Mouse (Mus musculus) embryonic facial prominence, embryonic 10.5 days (tissue): ENCODE data around the gene Agps. TPM values are rescaled to one million over a fixed set of nuclear protein-coding genes. Genes with fewer than 3 reads are reported as not detected.
"Not testable (repeated sequence)": the region's sequence is repeated elsewhere in the genome, so short reads cannot be mapped to it uniquely, and the experiment has no call there.

Source experiments
- DNase-seq: peaks from one replicate; pipeline ENCODE4 v3.0.0-alpha.2; 2017; ENCODE audit warnings: low spot score
- H3K27ac ChIP-seq: fragments of 300-500 bp; sonication (generic); replicated peaks from 2 replicates; pipeline ENCODE4 v1.5.1; 2016; ENCODE audit warnings: mild to moderate bottlenecking
- H3K27me3 ChIP-seq: fragments of 300-500 bp; sonication (generic); replicated peaks from 2 replicates; pipeline ENCODE4 v1.6.1; 2016; ENCODE audit warnings: low read depth, mild to moderate bottlenecking; ENCODE audit not compliant: poor library complexity, severe bottlenecking
- H3K36me3 ChIP-seq: fragments of 300-500 bp; sonication (generic); replicated peaks from 2 replicates; pipeline ENCODE4 v1.6.1; 2016; ENCODE audit warnings: mild to moderate bottlenecking, moderate library complexity
- H3K4me1 ChIP-seq: fragments of 300-500 bp; sonication (generic); 2 replicates; pipeline ENCODE4 v1.6.1; 2016
- H3K4me3 ChIP-seq: fragments of 300-500 bp; sonication (generic); 2 replicates; pipeline ENCODE4 v1.5.1; 2016; ENCODE audit warnings: mild to moderate bottlenecking, moderate library complexity
- H3K9me3 ChIP-seq: fragments of 300-500 bp; sonication (generic); 2 replicates; pipeline ENCODE4 v1.6.1; 2016; ENCODE audit warnings: mild to moderate bottlenecking
- WGBS: fragments of 180-500 bp; shearing (Covaris S2); methylation state at CpG from one replicate; pipeline ENCODE4 v1.1.7; 2016; 5-methylcytosine and 5-hydroxymethylcytosine counted together
- polyA plus RNA-seq: library from polyadenylated mRNA; unstranded; fragments of >200 nt; fragmentation: Nextera tagmentation; extraction: Ambion mirVana; gene quantifications from 2 replicates; pipeline ENCODE4 v1.2.1, GENCODE M21; 2016

Gene Agps
- polyA plus RNA-seq, 1 experiment from 2014 or later, result 48.7 TPM

DNA sequence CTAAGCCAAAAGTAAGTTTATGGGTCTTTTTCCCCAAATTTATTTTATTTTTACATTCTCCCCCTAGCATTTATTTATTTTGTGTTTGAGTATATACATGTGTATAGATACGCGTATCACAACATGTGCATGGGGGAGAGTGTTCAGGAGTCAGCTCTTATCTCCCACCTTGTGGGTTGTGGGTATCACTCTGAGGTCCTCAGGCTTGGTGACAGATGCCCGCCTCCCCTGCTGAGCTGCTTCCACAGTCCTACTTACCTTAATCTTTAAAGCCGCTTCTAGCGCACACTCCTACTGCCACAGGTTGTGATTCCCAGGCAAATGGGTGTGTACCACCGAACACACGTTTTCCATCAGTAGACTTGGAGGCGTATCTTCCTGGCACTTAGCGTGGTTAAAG, 69.9 kb downstream of the Agps start:
- no peak for DNase-seq
- peaks cover 6% of the 10 kb centered on the region; the same call in 1 of the 2 replicates for H3K9me3 ChIP-seq
- H3K27me3 ChIP-seq, result no peaks in the 10 kb centered on the region
- no peak overlapping the region for H3K4me3 ChIP-seq
- no peaks in the 10 kb centered on the region for H3K4me1 ChIP-seq
- no peak overlapping the region for H3K27ac ChIP-seq
- WGBS, result 88% methylated on average over 9 of the region's 9 CpGs
- H3K36me3 ChIP-seq, result peaks cover 42% of the 10 kb centered on the region

DNA sequence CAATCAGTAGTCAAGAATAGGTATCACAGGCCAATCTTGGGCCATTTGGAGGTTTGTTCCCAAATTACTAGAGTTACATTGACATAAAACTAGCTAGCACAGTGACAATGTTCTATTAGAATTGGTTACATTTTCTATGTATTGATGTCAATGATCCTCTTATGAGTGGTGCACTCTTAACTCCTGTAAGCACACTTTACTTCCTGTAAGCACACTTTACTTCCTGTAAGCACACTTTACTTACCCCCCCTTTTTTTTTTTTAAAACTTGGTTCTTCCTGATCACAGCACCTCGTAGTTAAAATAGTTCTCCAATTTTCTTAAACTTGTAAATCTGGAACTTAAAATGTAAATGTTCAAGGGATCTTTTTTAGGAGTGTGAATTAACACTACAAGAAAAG, 75.2 kb downstream of the Agps start:
- Histone ChIP-seq H3K4me3 (no peak overlapping the region), H3K9me3 (no peaks in the 10 kb centered on the region), H3K4me1 (no peaks in the 10 kb centered on the region), H3K27me3 (no peaks in the 10 kb centered on the region), H3K36me3 (peaks cover 59% of the 10 kb centered on the region), H3K27ac (no peak overlapping the region)
- 99% methylated on average over 1 of the region's 1 CpGs for WGBS
- no peak for DNase-seq

DNA sequence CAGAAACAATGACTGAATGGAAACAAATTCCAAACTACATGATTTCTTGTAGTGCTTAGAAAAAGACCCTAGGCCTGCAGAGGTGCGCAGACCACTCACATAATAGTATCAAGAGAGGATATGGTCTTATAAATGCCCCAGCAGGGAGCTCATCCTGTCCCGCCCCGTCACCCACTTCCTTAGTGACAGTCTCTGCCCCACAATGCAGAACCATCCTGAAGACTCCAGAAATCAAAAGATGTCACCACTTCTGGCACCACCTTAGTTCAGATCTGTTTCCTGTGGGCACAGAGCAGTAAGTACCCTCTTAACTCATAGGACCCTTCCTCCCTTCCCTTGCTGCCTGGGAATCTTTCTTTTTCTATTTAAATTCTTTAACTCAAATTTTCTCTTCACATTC, 83.1 kb downstream of the Agps start:
- Histone ChIP-seq H3K9me3 (no peaks in the 10 kb centered on the region), H3K4me3 (no peak overlapping the region), H3K4me1 (no peaks in the 10 kb centered on the region), H3K36me3 (peaks cover 42% of the 10 kb centered on the region), H3K27me3 (no peaks in the 10 kb centered on the region), H3K27ac (no peak overlapping the region)
- WGBS, result 94% methylated on average over 3 of the region's 3 CpGs
- DNase-seq, result no peak

DNA sequence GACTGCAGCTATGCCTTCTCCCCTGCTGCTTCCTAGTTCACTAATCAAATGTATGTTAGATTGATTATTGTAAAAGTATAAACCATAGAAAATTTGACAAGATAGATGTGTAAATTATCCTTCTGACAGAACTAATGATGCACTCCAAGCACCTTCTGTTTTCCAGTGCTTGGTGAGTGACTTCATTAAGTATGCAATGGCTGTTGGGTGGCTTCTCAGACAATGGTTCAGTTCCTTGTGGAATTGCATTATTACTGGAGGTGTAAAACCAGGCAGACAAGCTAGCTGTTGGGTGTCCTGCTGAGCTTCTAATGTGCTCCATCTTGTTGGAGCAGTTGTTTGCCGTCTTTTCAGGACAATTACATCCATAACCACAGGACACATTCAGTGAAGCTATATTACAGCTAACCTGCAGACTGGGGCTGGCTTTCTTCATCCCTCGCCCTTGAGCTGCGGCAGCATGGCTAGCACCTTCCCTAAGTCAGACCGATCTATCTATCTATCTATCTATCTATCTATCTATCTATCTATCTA, 91.9 kb downstream of the Agps start:
- no peaks in the 10 kb centered on the region for H3K9me3 ChIP-seq
- H3K27me3 ChIP-seq, result no peaks in the 10 kb centered on the region
- no peak overlapping the region for H3K27ac ChIP-seq
- H3K36me3 ChIP-seq, result peaks cover 19% of the 10 kb centered on the region
- no peak for DNase-seq
- no peak overlapping the region for H3K4me3 ChIP-seq
- no peaks in the 10 kb centered on the region for H3K4me1 ChIP-seq
- 87% methylated on average over 4 of the region's 4 CpGs for WGBS

DNA sequence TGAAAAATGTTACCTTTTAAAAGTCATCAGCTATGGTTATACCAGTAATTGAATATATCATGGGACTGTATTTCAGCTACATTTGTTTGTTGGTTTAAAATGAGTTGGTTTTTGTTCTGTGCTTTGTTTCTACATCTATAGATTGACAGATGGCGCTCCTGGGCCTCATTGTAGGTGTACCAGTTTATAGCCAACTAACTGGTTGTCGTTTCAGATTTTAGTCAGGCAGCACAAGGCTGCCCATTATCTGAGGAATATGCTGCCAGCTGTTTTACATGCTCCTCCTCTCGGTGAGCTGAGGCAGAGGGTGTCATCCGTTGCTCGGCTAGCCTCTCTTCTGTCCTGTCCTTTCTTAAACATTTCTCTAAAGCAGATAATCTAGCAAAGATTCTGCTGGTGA, 94.1 kb downstream of the Agps start:
- Histone ChIP-seq H3K27ac (no peak overlapping the region), H3K9me3 (no peaks in the 10 kb centered on the region), H3K4me3 (no peak overlapping the region), H3K36me3 (peaks cover 30% of the 10 kb centered on the region), H3K4me1 (no peaks in the 10 kb centered on the region), H3K27me3 (no peaks in the 10 kb centered on the region)
- DNase-seq, result no peak
- WGBS, result 88% methylated on average over 5 of the region's 5 CpGs

DNA sequence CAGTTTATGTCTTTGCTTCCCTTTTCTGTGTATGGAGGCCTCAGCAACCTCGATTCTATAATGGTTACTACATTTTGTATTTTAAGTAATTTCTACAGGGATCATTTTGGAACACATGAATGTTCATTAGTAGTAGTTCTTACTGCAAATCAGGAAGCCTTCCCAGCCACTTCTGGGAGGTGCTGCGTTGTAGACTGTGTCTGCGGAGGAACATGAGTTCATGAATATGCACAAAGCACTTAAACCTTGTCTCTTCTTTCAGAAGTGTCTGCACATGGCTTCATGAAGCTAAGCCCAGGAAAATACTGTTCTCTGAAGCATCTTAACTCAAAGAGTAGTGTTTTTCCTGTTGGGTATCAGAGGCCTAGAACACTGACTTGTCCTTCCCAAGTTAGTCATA, 96.0 kb downstream of the Agps start:
- Histone ChIP-seq H3K27ac (no peak overlapping the region), H3K4me1 (peaks cover 8% of the 10 kb centered on the region), H3K36me3 (peaks cover 33% of the 10 kb centered on the region), H3K4me3 (no peak overlapping the region), H3K9me3 (no peaks in the 10 kb centered on the region), H3K27me3 (no peaks in the 10 kb centered on the region)
- no peak for DNase-seq
- WGBS, result 93% methylated on average over 3 of the region's 3 CpGs

DNA sequence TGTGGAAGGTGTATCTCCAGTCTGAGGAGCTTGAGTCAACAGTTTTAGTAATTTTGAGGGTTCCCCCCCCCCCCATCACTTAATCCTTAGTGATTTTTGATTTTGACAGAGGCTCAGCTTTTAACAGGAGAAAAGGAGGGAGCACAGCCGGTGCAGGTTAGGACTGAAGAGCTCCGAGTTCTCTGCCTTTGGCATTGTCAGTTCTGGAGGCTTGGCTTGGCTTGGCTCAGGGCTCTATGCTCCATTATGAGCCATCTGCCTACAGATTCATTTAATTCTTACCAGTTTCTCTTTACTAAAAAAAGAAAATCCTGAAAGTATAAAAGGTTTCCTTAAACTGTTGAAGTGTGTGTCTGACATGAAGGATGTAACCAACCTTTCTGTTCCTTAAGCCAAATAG, 97.2 kb downstream of the Agps start:
- H3K27ac ChIP-seq, result no peak overlapping the region
- H3K27me3 ChIP-seq, result no peaks in the 10 kb centered on the region
- no peaks in the 10 kb centered on the region for H3K9me3 ChIP-seq
- peaks cover 33% of the 10 kb centered on the region for H3K36me3 ChIP-seq
- no peak overlapping the region for H3K4me3 ChIP-seq
- H3K4me1 ChIP-seq, result peaks cover 18% of the 10 kb centered on the region
- 98% methylated on average over 2 of the region's 2 CpGs for WGBS
- DNase-seq, result no peak

DNA sequence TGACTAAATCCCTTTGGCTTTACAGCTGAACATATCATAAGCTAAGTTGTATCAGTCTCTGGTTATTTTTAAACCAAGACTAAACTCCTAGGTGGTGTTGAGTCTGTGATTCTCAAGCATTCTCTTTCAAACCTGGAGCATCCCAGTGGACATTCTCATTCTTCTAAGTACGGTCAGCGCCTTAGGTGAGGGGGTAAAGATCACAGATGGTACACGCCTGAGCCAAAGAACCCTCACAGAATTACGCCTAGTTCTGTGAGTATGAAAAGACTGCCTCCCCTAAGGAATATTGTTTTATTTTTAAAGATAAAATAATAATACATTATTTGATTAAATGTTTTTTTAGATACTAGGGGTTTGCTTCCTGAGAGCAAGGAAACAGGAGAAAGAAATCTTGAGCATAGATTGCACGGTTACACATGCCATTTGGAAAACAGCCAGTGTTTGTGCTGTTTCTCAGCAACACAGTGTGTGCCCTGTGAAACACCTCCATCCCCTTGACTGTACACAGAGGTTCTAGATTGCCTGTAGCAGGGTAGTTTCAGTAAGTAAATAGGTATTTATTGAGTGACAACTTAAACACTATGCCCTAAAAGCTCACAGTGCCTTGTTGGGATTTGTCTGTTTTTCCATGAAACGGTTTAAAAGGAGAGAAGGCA, 97.9 kb downstream of the Agps start:
- no peaks in the 10 kb centered on the region for H3K9me3 ChIP-seq
- H3K27me3 ChIP-seq, result no peaks in the 10 kb centered on the region
- H3K36me3 ChIP-seq, result peaks cover 33% of the 10 kb centered on the region
- whole genome bisulfite sequencing, result 94% methylated on average over 6 of the region's 6 CpGs
- no peak for DNase-seq
- peaks cover 26% of the 10 kb centered on the region for H3K4me1 ChIP-seq
- no peak overlapping the region for H3K27ac ChIP-seq
- no peak overlapping the region for H3K4me3 ChIP-seq

DNA sequence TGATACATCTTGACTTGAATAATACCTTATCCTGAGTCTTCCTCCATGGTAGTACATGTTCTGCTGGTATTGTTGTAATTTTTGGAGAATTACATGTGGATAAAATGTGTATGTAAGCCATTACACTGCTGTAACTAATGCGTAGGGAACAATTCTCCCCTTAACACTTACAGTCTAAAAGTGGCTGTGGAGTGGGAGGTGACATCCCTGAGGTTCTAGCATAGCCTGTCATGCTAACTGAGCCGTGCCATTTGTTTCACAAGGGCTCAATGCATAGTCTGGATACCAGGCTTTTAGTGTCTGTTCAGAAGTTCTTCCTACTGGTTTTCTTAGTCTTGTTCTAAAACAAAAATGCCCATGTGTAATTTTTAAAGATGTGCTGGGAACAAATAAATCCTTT, 99.0 kb downstream of the Agps start:
- peaks cover 29% of the 10 kb centered on the region for H3K36me3 ChIP-seq
- H3K4me3 ChIP-seq, result no peak overlapping the region
- H3K27me3 ChIP-seq, result no peaks in the 10 kb centered on the region
- no peak overlapping the region for H3K27ac ChIP-seq
- H3K9me3 ChIP-seq, result no peaks in the 10 kb centered on the region
- no peak for DNase-seq
- 91% methylated on average over 2 of the region's 2 CpGs for WGBS
- H3K4me1 ChIP-seq, result peaks cover 27% of the 10 kb centered on the region

DNA sequence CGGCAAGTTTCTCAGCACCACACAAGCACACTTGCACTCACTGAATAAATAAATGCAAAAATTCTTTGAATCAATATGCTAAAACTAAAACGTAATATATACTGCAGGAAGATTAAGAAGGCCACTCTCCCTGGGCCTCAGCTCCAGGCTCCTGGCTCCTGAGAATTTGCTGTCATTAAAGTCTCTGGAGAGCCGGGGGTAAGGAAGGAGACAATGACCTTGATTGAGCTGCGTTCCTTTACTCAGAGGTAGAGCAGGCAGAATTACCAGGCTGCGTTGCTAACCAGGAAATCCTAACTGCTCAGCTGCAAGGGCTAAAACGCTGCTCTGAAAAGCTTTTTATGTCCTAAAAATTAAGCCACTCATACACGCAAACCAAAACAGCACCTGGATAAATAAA, 101.6 kb downstream of the Agps start:
- H3K4me3 ChIP-seq, result no peak overlapping the region
- no peaks in the 10 kb centered on the region for H3K27me3 ChIP-seq
- H3K9me3 ChIP-seq, result no peaks in the 10 kb centered on the region
- 34% methylated on average over 7 of the region's 7 CpGs for WGBS
- peak overlapping the region; percentile 67; the same call in 1 of the 2 replicates for H3K27ac ChIP-seq
- H3K4me1 ChIP-seq, result peaks cover 31% of the 10 kb centered on the region
- peaks cover 17% of the 10 kb centered on the region for H3K36me3 ChIP-seq
- DNase-seq, result peak; percentile 29

DNA sequence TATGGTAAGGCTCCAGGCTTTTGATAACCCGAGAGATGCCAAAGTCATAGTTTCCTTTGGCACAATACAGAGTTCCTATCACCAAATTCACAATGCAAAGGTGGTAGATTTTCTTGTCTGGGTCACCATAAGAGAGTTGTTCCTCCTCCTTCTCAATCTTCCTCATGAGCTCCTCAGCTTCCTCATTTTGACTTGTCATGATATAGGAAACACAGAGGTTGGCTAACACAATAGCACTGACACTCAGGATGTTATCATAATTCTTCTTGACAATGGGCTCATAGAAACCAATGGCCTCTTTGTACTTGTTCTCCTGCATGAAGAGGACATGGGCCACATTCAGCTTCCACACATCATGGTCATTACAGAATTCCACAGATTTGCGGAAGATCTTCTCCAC, 104.7 kb downstream of the Agps start:
- WGBS, result 89% methylated on average over 2 of the region's 2 CpGs
- H3K4me3 ChIP-seq, DNase-seq, H3K36me3 ChIP-seq, H3K27ac ChIP-seq, H3K9me3 ChIP-seq, H3K27me3 ChIP-seq: not testable (repeated sequence)
- peaks cover 35% of the 10 kb centered on the region for H3K4me1 ChIP-seq

DNA sequence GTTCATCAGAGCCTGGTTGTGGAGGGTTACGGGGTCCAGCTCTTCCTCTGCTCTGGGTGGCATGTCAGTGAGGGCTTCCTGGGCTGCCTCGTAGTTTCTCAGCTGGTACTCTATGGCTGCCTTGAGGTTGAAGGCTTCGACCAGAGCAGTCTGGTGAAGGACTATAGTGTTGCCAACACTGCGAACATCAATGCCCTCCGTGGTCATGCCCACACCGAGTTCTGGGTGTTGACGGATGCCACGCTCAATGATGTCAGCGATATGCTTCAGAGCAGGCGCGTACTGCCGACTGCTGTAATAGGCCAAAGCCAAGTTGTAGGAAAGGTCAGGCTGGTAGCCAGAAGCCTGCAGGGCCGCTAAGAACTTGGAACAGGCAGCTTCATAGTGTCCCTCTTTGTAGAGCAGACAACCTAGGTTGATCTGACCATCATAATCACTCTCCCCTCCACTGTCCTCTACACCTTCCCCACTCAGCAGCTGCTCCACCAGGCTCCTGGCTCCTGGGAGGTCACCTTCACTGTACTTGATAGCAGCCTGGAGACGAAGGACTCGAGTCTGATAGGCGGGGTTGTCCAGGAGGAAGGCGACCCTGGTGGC, 105.6 kb downstream of the Agps start:
- 71% methylated on average over 16 of the region's 17 CpGs for WGBS
- Histone ChIP-seq H3K4me1 (peaks cover 31% of the 10 kb centered on the region), H3K4me3 (peak overlapping the region; percentile 67), H3K27ac (peak overlapping the region; percentile 94)
- H3K36me3 ChIP-seq, H3K27me3 ChIP-seq, H3K9me3 ChIP-seq, DNase-seq: not testable (repeated sequence)
